Mouse (Mus musculus) E14TG2a.4 (cell line): ENCODE results near the gene Actn3.

Experiments
- CTCF ChIP-seq: conservative IDR thresholded peaks from 2 replicates; pipeline ENCODE4 v1.5.1; 2014; ENCODE audit warnings: low read length
- NANOG ChIP-seq: IDR thresholded peaks from 2 replicates; pipeline ENCODE4 v1.6.1; 2014; ENCODE audit warnings: borderline replicate concordance, low read length, mixed read lengths
- POU5F1 ChIP-seq: IDR thresholded peaks from 2 replicates; pipeline ENCODE4 v1.6.1; 2014; ENCODE audit warnings: low read length, borderline replicate concordance

DNA sequence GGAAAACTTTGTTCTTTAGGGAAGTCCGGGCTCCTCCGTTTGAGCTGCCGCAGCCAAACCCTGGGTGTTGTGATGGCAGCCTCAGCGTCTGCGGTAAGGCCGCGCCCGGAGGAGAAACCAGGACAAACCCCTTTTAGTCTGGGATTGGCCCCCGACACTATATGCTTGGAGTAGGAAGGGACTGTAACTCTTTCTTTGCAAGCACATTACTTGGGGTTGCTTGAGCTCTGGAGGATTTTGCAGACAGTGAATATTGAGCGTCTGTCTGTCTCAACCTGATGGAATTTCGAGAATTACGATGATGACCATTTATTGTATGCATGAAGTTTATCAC is 65.8 kb downstream of the Actn3 start:
- TF ChIP-seq CTCF (no peak), NANOG (no peak), POU5F1 (no peak)
